Mouse (Mus musculus): ENCODE measurements around the gene Sde2. TPM values are rescaled to one million over a fixed set of nuclear protein-coding genes. Genes with fewer than 3 reads are reported as not detected.
A peak's percentile ranks its signal among the peaks of the same experiment; 100 is the strongest.

The Sde2 gene
- polyA plus RNA-seq, 1 experiment from 2014 or later: 43.3 TPM

DNA sequence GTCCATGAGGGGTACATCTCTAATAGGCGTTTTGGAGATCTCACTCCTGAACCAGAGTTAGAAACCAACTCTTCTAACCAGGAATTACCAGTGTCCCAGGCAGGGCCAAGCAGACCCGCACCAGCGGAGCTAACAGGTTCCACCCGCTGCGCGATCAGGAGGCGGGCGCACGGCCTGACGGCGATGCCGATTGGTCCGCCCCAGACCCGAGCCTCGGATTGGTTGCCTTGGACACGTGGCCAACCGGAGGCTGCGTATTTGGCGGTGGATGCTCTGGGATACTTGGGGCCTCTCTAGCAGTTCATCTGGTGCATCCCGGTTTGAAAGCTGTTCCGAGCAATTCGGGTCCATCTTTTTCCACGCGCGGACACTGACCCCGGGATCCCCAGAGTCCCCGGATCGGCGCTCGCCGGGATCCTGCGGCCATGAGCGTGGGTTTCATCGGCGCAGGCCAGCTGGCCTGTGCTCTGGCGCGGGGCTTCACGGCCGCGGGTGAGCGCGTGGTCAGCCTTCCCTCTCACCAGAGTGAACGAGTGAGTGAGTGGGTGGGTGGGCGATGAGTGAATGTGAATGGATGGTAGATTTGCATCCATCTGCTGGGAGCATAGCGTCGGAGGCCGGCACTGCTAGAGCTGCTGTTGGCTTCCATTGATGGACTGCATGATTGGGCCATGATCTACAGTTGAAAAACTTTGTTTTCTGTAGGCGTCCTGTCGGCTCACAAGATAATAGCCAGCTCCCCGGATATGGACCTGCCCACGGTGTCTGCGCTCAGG lies 53.3 kb downstream of the Sde2 start, which contains the start of gene Pycr2:
Gene Pycr2, plus strand, starts transcription at position 255 of the 776 bp plus-strand sequence.
- WGBS: under 1% methylated on average over 52 of the region's 52 CpGs

DNA sequence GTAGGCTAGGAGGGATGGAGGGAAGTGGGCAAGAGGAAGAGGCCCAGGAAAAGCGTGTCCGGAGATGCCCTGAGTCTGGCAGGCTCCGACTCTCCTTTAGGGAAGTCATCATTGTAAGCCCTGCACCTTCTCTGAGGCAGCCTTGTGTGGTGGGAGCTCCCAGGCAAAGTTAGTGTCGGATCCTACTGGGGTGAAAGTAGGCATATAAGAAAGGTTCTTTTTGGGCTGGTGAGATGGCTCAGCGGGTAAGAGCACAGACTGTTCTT lies 53.8 kb downstream of the Sde2 start:
- peaks cover 29% of the 10 kb centered on the region for H3K4me1 ChIP-seq
- H3K4me3 ChIP-seq: peak overlapping the region; percentile 96
- peaks cover 43% of the 10 kb centered on the region for H3K36me3 ChIP-seq (replicated peaks)
- no peaks in the 10 kb centered on the region for H3K9me3 ChIP-seq
- 8% methylated on average over 5 of the region's 5 CpGs for WGBS
- 0 out of 2 replicates have a peak, but pooled peaks cover 3% of the 10 kb centered on the region for H3K27me3 ChIP-seq (ENCODE audit: poor library complexity, severe bottlenecking)
- H3K27ac ChIP-seq: peak overlapping the region; percentile 97
- no peak for DNase-seq (ENCODE audit: extremely low spot score, low spot score)

More for the DNA sequence above, 53.3 kb downstream of the Sde2 start, which contains the start of gene Pycr2:
- Histone ChIP-seq H3K27ac (peak within 1 kb of the TSS; percentile 97), H3K4me1 (peaks cover 29% of the 10 kb centered on the region), H3K36me3 (replicated peaks) (peaks cover 38% of the 10 kb centered on the region), H3K9me3 (no peaks in the 10 kb centered on the region), H3K27me3 (ENCODE audit: poor library complexity, severe bottlenecking) (0 out of 2 replicates have a peak, but pooled peaks cover 3% of the 10 kb centered on the region), H3K4me3 (peak within 1 kb of the TSS; percentile 96)
- DNase-seq (ENCODE audit: extremely low spot score, low spot score): peak; percentile 95

GRCm38 (mm10) chr1:180905307-180905706 lies 54.4 kb downstream of the Sde2 start:
- H3K4me1 ChIP-seq: peaks cover 29% of the 10 kb centered on the region
- 0 out of 2 replicates have a peak, but pooled peaks cover 3% of the 10 kb centered on the region for H3K27me3 ChIP-seq (ENCODE audit: poor library complexity, severe bottlenecking)
- peaks cover 44% of the 10 kb centered on the region for H3K36me3 ChIP-seq (replicated peaks)
- peak overlapping the region; percentile 97; the same call in 1 of the 2 replicates for H3K27ac ChIP-seq
- whole genome bisulfite sequencing: 71% methylated on average over 6 of the region's 6 CpGs
- no peaks in the 10 kb centered on the region for H3K9me3 ChIP-seq
- H3K4me3 ChIP-seq: peak overlapping the region; percentile 96
- no peak for DNase-seq (ENCODE audit: extremely low spot score, low spot score)

DNA sequence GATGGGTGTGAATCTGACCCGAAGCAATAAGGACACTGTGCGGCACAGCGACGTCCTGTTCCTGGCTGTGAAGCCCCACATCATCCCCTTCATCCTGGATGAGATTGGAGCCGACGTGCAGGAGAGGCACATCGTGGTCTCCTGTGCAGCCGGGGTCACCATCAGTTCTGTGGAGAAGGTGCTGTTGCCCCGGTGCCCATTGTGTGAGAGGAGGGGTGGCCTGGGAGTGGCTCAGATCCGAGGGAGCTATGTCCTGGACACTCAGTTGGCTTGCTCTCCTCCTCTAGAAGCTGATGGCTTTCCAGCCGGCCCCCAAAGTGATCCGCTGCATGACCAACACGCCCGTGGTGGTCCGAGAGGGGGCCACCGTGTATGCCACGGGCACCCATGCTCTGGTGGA lies 54.9 kb downstream of the Sde2 start:
- Histone ChIP-seq H3K4me1 (peaks cover 29% of the 10 kb centered on the region), H3K36me3 (replicated peaks) (peaks cover 44% of the 10 kb centered on the region), H3K27ac (0 out of 2 replicates have a peak overlapping the region, but pooled peaks have one; percentile 5), H3K4me3 (peak overlapping the region; percentile 96), H3K27me3 (ENCODE audit: poor library complexity, severe bottlenecking) (0 out of 2 replicates have a peak, but pooled peaks cover 3% of the 10 kb centered on the region), H3K9me3 (no peaks in the 10 kb centered on the region)
- 92% methylated on average over 17 of the region's 17 CpGs for WGBS
- no peak for DNase-seq (ENCODE audit: extremely low spot score, low spot score)

DNA sequence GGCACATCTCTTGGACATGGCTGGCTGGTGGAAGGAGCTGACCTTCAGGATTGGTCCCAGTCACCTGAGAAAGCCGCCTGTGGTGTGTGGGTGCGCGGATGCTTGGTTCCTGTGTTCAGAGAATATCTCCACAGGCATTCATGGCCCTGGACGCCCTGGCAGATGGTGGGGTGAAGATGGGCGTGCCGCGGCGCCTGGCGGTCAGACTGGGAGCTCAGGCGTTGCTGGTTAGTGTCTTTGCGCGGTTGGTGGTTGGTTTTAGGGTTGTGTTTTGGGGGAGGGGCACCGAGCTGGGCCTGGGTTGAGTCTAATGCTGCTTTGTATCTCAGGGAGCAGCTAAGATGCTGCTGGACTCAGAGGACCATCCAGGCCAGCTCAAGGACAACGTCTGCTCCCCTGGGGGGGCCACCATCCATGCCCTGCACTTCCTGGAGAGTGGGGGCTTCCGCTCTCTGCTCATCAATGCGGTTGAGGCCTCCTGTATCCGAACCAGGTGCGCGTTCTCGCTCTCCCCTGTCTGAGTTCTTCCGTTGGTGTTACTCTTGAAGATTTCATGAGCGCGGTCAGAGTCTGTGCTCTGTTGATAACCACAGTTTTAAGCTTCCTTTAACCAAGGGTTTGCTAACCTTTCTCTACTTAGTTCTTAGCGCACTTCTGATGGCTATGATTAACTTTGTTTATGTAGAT lies 55.7 kb downstream of the Sde2 start:
- DNase-seq (ENCODE audit: extremely low spot score, low spot score): no peak
- peak overlapping the region; percentile 96; the same call in 1 of the 2 replicates for H3K4me3 ChIP-seq
- H3K9me3 ChIP-seq: no peaks in the 10 kb centered on the region
- H3K36me3 ChIP-seq (replicated peaks): peaks cover 44% of the 10 kb centered on the region
- no peak overlapping the region for H3K27ac ChIP-seq
- WGBS: 96% methylated on average over 24 of the region's 24 CpGs
- H3K27me3 ChIP-seq (ENCODE audit: poor library complexity, severe bottlenecking): 0 out of 2 replicates have a peak, but pooled peaks cover 3% of the 10 kb centered on the region
- peaks cover 35% of the 10 kb centered on the region for H3K4me1 ChIP-seq

- Histone ChIP-seq H3K4me3 (no peak overlapping the region), H3K36me3 (replicated peaks) (peaks cover 36% of the 10 kb centered on the region), H3K9me3 (no peaks in the 10 kb centered on the region), H3K27ac (no peak overlapping the region), H3K4me1 (peaks cover 16% of the 10 kb centered on the region), H3K27me3 (ENCODE audit: poor library complexity, severe bottlenecking) (no peaks in the 10 kb centered on the region)
- no peak for DNase-seq (ENCODE audit: extremely low spot score, low spot score)
- 53% methylated on average over 8 of the region's 8 CpGs for WGBS
Observed at GRCm38 (mm10) chr1:180911138-180911537, 60.2 kb downstream of the Sde2 start.

DNA sequence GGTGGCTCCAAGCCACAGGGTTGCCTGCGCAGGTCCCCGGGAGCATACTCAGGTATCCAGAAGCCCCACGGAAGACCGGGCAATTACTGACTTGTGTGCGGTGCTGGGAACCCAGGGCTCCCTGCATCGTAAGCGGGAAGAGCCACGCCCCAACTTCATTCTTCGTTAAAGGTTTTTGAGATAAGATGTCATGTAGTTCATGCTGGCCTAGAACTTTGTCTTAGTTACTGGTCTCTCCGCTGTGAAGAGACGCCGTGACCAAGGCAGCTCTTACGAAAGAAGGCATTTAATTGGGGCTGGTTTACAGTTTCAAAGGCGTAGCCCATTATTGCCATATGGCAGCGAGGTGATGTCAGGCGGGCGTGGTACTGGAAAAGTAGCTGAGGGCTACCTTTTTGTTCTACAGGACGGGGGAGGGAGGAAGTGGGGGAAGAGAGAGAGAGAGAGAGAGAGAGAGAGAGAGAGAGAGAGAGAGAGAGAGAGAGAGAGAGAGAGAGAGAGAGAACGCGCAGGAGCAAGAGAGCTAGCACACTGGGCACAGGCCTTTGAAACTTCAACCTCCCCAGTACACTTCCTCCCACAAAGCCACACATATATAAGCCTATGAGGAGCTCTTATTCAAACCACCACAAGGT lies 60.8 kb downstream of the Sde2 start:
- Histone ChIP-seq H3K4me3 (peak overlapping the region; percentile 12; the same call in 1 of the 2 replicates), H3K27ac (no peak overlapping the region), H3K36me3 (replicated peaks) (peaks cover 30% of the 10 kb centered on the region), H3K9me3 (no peaks in the 10 kb centered on the region), H3K4me1 (peaks cover 10% of the 10 kb centered on the region), H3K27me3 (ENCODE audit: poor library complexity, severe bottlenecking) (no peaks in the 10 kb centered on the region)
- no peak for DNase-seq (ENCODE audit: extremely low spot score, low spot score)
- WGBS: 64% methylated on average over 20 of the region's 20 CpGs

GRCm38 (mm10) chr1:180912792-180913191 lies 61.9 kb downstream of the Sde2 start:
- H3K36me3 ChIP-seq (replicated peaks): peaks cover 20% of the 10 kb centered on the region
- WGBS: 91% methylated on average over 5 of the region's 5 CpGs
- H3K27ac ChIP-seq: no peak overlapping the region
- no peaks in the 10 kb centered on the region for H3K9me3 ChIP-seq
- H3K27me3 ChIP-seq (ENCODE audit: poor library complexity, severe bottlenecking): no peaks in the 10 kb centered on the region
- H3K4me3 ChIP-seq: no peak overlapping the region
- DNase-seq (ENCODE audit: extremely low spot score, low spot score): no peak
- H3K4me1 ChIP-seq: peaks cover 10% of the 10 kb centered on the region

DNA sequence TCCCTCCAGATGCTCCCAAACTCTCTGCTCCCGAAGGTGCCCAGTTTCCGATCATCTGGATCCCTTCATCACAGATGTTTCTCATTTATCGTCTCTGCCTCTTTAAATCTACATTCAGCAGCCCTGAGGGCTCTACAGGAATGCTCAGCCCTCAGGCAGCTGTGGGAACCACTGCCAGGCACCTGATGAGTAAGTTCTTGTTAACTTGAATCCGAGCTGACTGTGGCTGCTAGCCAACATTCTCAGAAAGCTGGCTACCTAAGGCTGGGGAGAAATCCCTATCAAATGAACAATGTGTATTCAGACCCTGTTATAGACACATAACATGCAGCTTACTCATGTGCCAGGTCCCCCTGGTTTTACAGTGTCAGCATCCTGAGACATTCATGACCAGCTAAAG lies 62.9 kb downstream of the Sde2 start:
- Histone ChIP-seq H3K4me3 (no peak overlapping the region), H3K27ac (no peak overlapping the region), H3K9me3 (no peaks in the 10 kb centered on the region), H3K36me3 (replicated peaks) (peaks cover 10% of the 10 kb centered on the region), H3K27me3 (ENCODE audit: poor library complexity, severe bottlenecking) (no peaks in the 10 kb centered on the region), H3K4me1 (peaks cover 10% of the 10 kb centered on the region)
- no peak for DNase-seq (ENCODE audit: extremely low spot score, low spot score)
- WGBS: 64% methylated on average over 4 of the region's 4 CpGs

DNA sequence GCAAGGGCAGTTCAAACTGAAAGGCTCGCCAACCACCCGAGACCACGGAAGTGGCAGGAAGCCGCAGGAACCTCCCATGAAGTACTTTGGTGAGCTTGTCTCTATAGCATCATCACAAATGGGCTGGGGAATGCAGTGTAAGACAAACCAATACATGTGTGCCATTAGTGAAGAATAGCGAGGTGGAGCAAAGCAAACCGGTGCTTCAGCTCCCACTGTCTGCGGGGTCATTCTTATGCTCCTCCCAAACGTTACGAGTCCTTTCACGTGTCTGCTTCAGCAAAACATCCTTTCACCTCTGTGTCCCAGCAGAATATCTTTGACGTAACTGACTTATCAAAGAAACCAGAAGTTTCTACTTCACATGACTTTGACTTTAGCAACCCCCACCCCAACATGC lies 65.5 kb downstream of the Sde2 start:
- Histone ChIP-seq H3K36me3 (replicated peaks) (no peaks in the 10 kb centered on the region), H3K27me3 (ENCODE audit: poor library complexity, severe bottlenecking) (no peaks in the 10 kb centered on the region), H3K4me1 (peaks cover 15% of the 10 kb centered on the region), H3K4me3 (no peak overlapping the region), H3K27ac (no peak overlapping the region), H3K9me3 (no peaks in the 10 kb centered on the region)
- DNase-seq (ENCODE audit: extremely low spot score, low spot score): no peak
- WGBS: 89% methylated on average over 11 of the region's 11 CpGs

DNA sequence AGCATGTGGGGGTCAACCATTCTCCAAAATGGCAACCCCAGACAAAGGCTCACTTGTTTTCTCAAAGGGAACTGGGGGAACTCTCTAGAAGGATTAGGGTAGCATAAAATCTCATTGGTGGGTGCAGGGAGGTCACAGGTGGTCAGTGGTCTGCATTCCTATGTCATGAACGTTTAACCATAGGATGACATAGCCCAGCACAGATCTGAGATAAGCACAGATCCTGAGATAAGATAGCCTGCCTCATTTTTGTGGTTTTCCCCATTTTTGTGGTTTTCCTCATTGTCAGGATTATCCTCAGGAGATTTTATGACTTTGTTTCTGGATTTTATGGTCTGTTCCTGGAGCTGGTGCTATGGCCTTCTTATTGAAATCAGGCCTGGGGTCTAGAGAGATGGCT lies 66.1 kb downstream of the Sde2 start:
- Histone ChIP-seq H3K27ac (no peak overlapping the region), H3K27me3 (ENCODE audit: poor library complexity, severe bottlenecking) (no peaks in the 10 kb centered on the region), H3K9me3 (no peaks in the 10 kb centered on the region), H3K36me3 (replicated peaks) (no peaks in the 10 kb centered on the region), H3K4me3 (no peak overlapping the region), H3K4me1 (peaks cover 10% of the 10 kb centered on the region; the same call in 1 of the 2 replicates)
- 64% methylated on average over 1 of the region's 1 CpGs for WGBS
- no peak for DNase-seq (ENCODE audit: extremely low spot score, low spot score)
